Mouse (Mus musculus) spleen, adult 2 months (tissue): ENCODE measurements around the gene Tbl3.

ENCODE experiments used
- CTCF ChIP-seq: fragments of 200-500 bp; IDR thresholded peaks from 2 replicates; pipeline ENCODE4 v1.5.1; 2011; ENCODE audit warnings: mild to moderate bottlenecking, inconsistent platforms; ENCODE audit not compliant: insufficient read depth, insufficient read length, insufficient replicate concordance; ENCODE audit errors: extremely low read depth
- POLR2A ChIP-seq: fragments of 200-500 bp; IDR thresholded peaks from 2 replicates; pipeline ENCODE4 v1.6.1; 2011; ENCODE audit warnings: low read depth, low read length, inconsistent platforms

- TF ChIP-seq CTCF: peak; percentile 94
- peak; percentile 93 for TF ChIP-seq POLR2A
Measured at GRCm38 (mm10) chr17:24724184-24724583, 16.7 kb upstream of the Tbl3 start, which contains the start of gene Ndufb10.
